In genomic region chr5:8424116-8424515, GRCm38 (mm10) we compare ENCODE assay signal across 8 mouse cellular contexts. TPM values are rescaled to one million over a fixed set of nuclear protein-coding genes. Genes with fewer than 3 reads are reported as not detected.
DNase-seq lines count a peak whose midpoint lies in the region; ATAC-seq and TF ChIP-seq lines count a peak whose summit lies in the region.

No protein-coding gene starts in this region.

- ATAC-seq in lung, embryonic 14.5 days (ENCODE audit: insufficient read depth): no peak

- H3K27ac ChIP-seq in lung, embryonic 14.5 days (ENCODE audit: low read depth): no peak overlapping the region

- DNase-seq in lung, embryonic 14.5 days: peak; percentile 13
- DNase-seq in lung, postnatal 36 days: no peak
- DNase-seq in embryo, embryonic 10.5 days (ENCODE audit: low spot score): peak; percentile 40
- DNase-seq in large intestine, adult 2 months (ENCODE audit: low read depth, low spot score): peak; percentile 40
- peak; percentile 32 for DNase-seq in retina, embryonic 14.5 days (ENCODE audit: low spot score)
- no peak for DNase-seq in urinary bladder, adult 2 months (ENCODE audit: low spot score)
- no peak for DNase-seq in gastrocnemius, postnatal 14 days
- DNase-seq in gastrocnemius, adult 18-20 months (ENCODE audit: low spot score): no peak

- peak overlapping the region; percentile 64 for H3K4me2 ChIP-seq in lung, embryonic 14.5 days

- intact Hi-C loops in gastrocnemius, postnatal 14 days (cut with DNase I; ENCODE audit: low total_unique reads): no loop called here

- no peaks in the 10 kb centered on the region for H3K4me1 ChIP-seq in lung, embryonic 14.5 days (ENCODE audit: insufficient read depth)

- peaks cover 13% of the 10 kb centered on the region for H3K36me3 ChIP-seq in lung, embryonic 14.5 days (ENCODE audit: insufficient read depth)

- H3K4me3 ChIP-seq in lung, embryonic 14.5 days (ENCODE audit: low read depth, low read length): peak overlapping the region; percentile 80

- TF ChIP-seq CTCF in lung, embryonic 14.5 days (IDR thresholded peaks at IDR 0.05; ENCODE audit: low read depth): no peak

- H3K9ac ChIP-seq in lung, embryonic 14.5 days: no peak overlapping the region; the same call in 1 of the 2 replicates

- no peaks in the 10 kb centered on the region for H3K9me3 ChIP-seq in lung, embryonic 14.5 days (ENCODE audit: low read depth, low read length)

- 30% methylated on average over 7 of the region's 7 CpGs for WGBS in lung, embryonic 14.5 days
- 39% methylated on average over 7 of the region's 7 CpGs for WGBS in large intestine, adult 2 months

- no peaks in the 10 kb centered on the region for H3K27me3 ChIP-seq in lung, embryonic 14.5 days (ENCODE audit: insufficient read depth, low read length)

RNA-seq across cellular contexts. Expression of gene Slc25a40, which starts 1.5 kb away (rescaled TPM):
- 12.3 and 14.4 TPM in 2 replicates for polyA plus RNA-seq in lung, embryonic 14.5 days (2014; fragmentation: Nextera tagmentation; extraction: Ambion mirVana)
- 1.4 and 1.6 TPM in 2 replicates for polyA plus RNA-seq in large intestine, adult 2 months (2012; rRNA removed)
- polyA plus RNA-seq in urinary bladder, adult 2 months (2012; rRNA removed): 9.7 and 11.2 TPM in 2 replicates
- 1 to 10 TPM; 3.5 to 3.9 TPM for total RNA-seq in gastrocnemius, postnatal 14 days (2021)
- 1 to 10 TPM; 2.8 to 4.3 TPM for total RNA-seq in gastrocnemius, adult 18-20 months (2021)

RNA-seq across cellular contexts. Expression of gene Dbf4, which starts 1.6 kb away (rescaled TPM):
- 68.3 and 71.6 TPM in 2 replicates for polyA plus RNA-seq in lung, embryonic 14.5 days (2014; fragmentation: Nextera tagmentation; extraction: Ambion mirVana)
- 5.1 and 6.7 TPM in 2 replicates for polyA plus RNA-seq in large intestine, adult 2 months (2012; rRNA removed)
- polyA plus RNA-seq in urinary bladder, adult 2 months (2012; rRNA removed): 3.8 and 4.9 TPM in 2 replicates
- total RNA-seq in gastrocnemius, postnatal 14 days (2021): 1 to 10 TPM; 2.6 to 2.9 TPM
- total RNA-seq in gastrocnemius, adult 18-20 months (2021): under 1 TPM; 0.21 to 0.55 TPM

RNA-seq across cellular contexts. Expression of gene Adam22, which starts 56.2 kb away (rescaled TPM):
- 3.6 TPM in 2 replicates for polyA plus RNA-seq in lung, embryonic 14.5 days (2014; fragmentation: Nextera tagmentation; extraction: Ambion mirVana)
- polyA plus RNA-seq in large intestine, adult 2 months (2012; rRNA removed): 0.27 and 0.32 TPM in 2 replicates
- 7.6 and 8.6 TPM in 2 replicates for polyA plus RNA-seq in urinary bladder, adult 2 months (2012; rRNA removed)
- total RNA-seq in gastrocnemius, postnatal 14 days (2021): 1 to 10 TPM; 4.3 to 4.8 TPM
- total RNA-seq in gastrocnemius, adult 18-20 months (2021): 1 to 10 TPM; 2.4 to 3.3 TPM

Comparison
In these comparisons a context has a peak if more than half of its experiments do, and no peak if none do; other contexts are left out.
1. DNase-seq: peak in lung, embryonic 14.5 days (single experiment), embryo, embryonic 10.5 days (single experiment), large intestine, adult 2 months (single experiment) and retina, embryonic 14.5 days (single experiment); none in lung, postnatal 36 days (single experiment), urinary bladder, adult 2 months (single experiment), gastrocnemius, postnatal 14 days (single experiment) and gastrocnemius, adult 18-20 months (single experiment).